Mouse (Mus musculus): ENCODE data around the gene Fbxo42. TPM values are rescaled to one million over a fixed set of nuclear protein-coding genes. Genes with fewer than 3 reads are reported as not detected.

The Fbxo42 gene
- polyA plus RNA-seq, 1 experiment from 2014 or later = 18.7 TPM

- 76% methylated on average over 3 of the region's 3 CpGs for WGBS
- Histone ChIP-seq H3K27me3 (replicated peaks) (no peaks in the 10 kb centered on the region), H3K4me2 (replicated peaks) (no peak overlapping the region), H3K9me3 (no peaks in the 10 kb centered on the region), H3K36me3 (no peaks in the 10 kb centered on the region), H3K4me3 (replicated peaks) (no peak overlapping the region), H3K27ac (no peak overlapping the region), H3K4me1 (replicated peaks) (peaks cover 24% of the 10 kb centered on the region), H3K9ac (no peak overlapping the region)
- no peak for ATAC-seq
Measured at GRCm38 (mm10) chr4:141236856-141237255, 89.1 kb downstream of the Fbxo42 start.

GRCm38 (mm10) chr4:141238492-141239387 lies 91.0 kb downstream of the Fbxo42 start:
- Histone ChIP-seq H3K4me2 (replicated peaks) (peak overlapping the region; percentile 86), H3K27ac (peak overlapping the region; percentile 72), H3K9me3 (no peaks in the 10 kb centered on the region), H3K36me3 (no peaks in the 10 kb centered on the region), H3K27me3 (replicated peaks) (no peaks in the 10 kb centered on the region), H3K4me3 (replicated peaks) (peak overlapping the region; percentile 35), H3K9ac (peak overlapping the region; percentile 48), H3K4me1 (replicated peaks) (peaks cover 41% of the 10 kb centered on the region)
- no peak for ATAC-seq
- WGBS = 7% methylated on average over 20 of the region's 20 CpGs

DNA sequence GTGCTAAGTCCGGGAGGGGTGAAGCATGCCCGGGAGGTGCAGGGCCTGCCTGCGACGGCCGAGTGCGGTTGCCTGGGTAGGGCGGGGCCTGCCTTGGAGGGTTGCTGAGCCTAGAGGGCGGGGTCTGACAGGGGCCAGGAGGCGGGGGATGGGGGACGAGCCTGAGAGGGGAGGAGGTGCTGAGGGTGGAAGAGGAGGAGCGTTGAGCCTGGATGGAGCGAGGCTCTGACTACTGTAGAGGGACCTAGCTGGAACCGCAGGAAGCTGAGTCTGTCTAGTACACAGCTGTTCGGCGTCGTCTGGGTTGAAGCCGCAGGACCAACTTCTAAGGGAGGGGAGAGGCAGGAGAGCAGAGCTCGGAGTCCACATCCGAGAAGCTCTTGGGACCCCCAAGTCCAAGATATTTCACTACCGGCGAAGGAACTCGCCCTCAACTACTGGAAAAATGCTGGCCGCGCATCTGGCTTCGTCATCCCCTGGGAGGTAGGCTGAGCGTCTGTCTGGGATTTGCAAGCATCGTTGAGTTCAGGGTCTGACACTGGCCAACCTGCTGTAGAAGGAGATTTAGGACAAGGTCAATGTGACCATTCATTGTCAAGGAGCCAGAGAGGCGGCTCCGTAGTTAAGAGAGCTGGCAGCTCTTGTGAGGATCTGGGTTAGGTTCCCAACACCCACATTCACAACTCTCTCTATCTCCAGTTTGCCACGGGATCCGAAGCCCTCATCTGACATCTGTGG lies 91.8 kb downstream of the Fbxo42 start, which contains the start of gene Arhgef19:
Gene Arhgef19 (plus strand): TSS at position 112 of the 738 bp plus-strand sequence.
- Histone ChIP-seq H3K27me3 (replicated peaks) (no peaks in the 10 kb centered on the region), H3K36me3 (no peaks in the 10 kb centered on the region), H3K4me2 (replicated peaks) (peak within 1 kb of the TSS; percentile 86), H3K4me1 (replicated peaks) (peaks cover 47% of the 10 kb centered on the region), H3K4me3 (replicated peaks) (peak within 1 kb of the TSS; percentile 35), H3K9ac (peak within 1 kb of the TSS; percentile 48), H3K9me3 (no peaks in the 10 kb centered on the region), H3K27ac (peak within 1 kb of the TSS; percentile 77)
- peak; percentile 92 for ATAC-seq
- 1% methylated on average over 31 of the region's 31 CpGs for WGBS

DNA sequence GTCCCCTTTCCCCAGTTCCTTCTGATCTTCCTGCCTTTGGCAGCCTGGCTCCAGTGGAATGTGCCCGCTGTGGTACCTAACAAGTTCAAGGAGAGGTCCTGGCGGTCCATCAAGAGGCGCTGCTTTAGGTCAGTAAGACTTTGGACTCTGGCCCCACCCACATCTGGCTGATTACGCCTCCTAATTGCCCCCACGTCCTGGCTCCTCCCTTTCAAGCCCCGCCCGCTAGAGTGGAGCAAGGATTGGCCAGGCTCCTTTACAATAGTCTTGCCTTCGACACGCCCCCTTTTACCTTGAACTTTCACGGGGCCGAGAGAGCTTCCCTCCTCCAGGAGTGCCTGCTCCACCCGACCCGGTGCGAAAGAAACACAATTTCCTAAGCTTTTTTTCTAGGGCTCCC lies 92.9 kb downstream of the Fbxo42 start:
- no peaks in the 10 kb centered on the region for H3K9me3 ChIP-seq
- no peaks in the 10 kb centered on the region for H3K36me3 ChIP-seq
- peak overlapping the region; percentile 35 for H3K4me3 ChIP-seq (replicated peaks)
- 5% methylated on average over 14 of the region's 14 CpGs for WGBS
- H3K4me1 ChIP-seq (replicated peaks) = peaks cover 56% of the 10 kb centered on the region
- ATAC-seq = peak; percentile 72
- no peaks in the 10 kb centered on the region for H3K27me3 ChIP-seq (replicated peaks)
- H3K9ac ChIP-seq = no peak overlapping the region
- peak overlapping the region; percentile 82 for H3K27ac ChIP-seq
- H3K4me2 ChIP-seq (replicated peaks) = peak overlapping the region; percentile 86

DNA sequence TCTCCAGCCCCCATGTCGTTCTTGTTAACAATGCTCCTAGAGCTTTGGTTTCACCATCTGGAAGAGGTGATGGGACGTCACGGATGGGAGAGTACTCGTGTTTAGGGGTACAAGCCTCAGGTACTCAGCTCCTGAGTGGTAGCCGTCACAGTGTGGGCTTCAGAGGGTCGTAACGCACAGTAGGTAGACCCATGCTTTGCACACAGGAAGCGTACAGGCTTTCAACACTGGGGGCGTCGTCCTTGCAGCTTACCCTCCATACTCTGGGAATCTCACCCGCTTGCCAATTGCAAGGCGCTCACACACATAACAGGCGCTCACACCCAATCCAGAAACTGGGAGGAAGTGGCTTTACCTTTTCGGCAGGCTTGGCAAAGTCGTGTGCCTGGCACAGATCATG lies 94.1 kb downstream of the Fbxo42 start:
- H3K27ac ChIP-seq = peak overlapping the region; percentile 70
- H3K4me2 ChIP-seq (replicated peaks) = peak overlapping the region; percentile 46
- H3K4me3 ChIP-seq (replicated peaks) = peak overlapping the region; percentile 22; the same call in 1 of the 2 replicates
- WGBS = 31% methylated on average over 15 of the region's 15 CpGs
- peaks cover 9% of the 10 kb centered on the region for H3K27me3 ChIP-seq (replicated peaks)
- H3K9me3 ChIP-seq = no peaks in the 10 kb centered on the region
- H3K4me1 ChIP-seq (replicated peaks) = peaks cover 68% of the 10 kb centered on the region
- ATAC-seq = no peak
- no peak overlapping the region for H3K9ac ChIP-seq
- no peaks in the 10 kb centered on the region for H3K36me3 ChIP-seq

GRCm38 (mm10) chr4:141242651-141243241 lies 95.0 kb downstream of the Fbxo42 start:
- Histone ChIP-seq H3K36me3 (no peaks in the 10 kb centered on the region), H3K9ac (peak overlapping the region; percentile 5; the same call in 1 of the 2 replicates), H3K4me2 (replicated peaks) (peak overlapping the region; percentile 46), H3K4me3 (replicated peaks) (peak overlapping the region; percentile 22), H3K27me3 (replicated peaks) (peaks cover 16% of the 10 kb centered on the region), H3K4me1 (replicated peaks) (peaks cover 77% of the 10 kb centered on the region), H3K27ac (peak overlapping the region; percentile 70), H3K9me3 (no peaks in the 10 kb centered on the region)
- peak; percentile 32 for ATAC-seq
- 14% methylated on average over 11 of the region's 11 CpGs for WGBS

GRCm38 (mm10) chr4:141243636-141244035 lies 95.9 kb downstream of the Fbxo42 start:
- Histone ChIP-seq H3K36me3 (no peaks in the 10 kb centered on the region), H3K4me1 (replicated peaks) (peaks cover 80% of the 10 kb centered on the region), H3K4me3 (replicated peaks) (0 out of 2 replicates have a peak overlapping the region, but pooled peaks have one; percentile 22), H3K9me3 (no peaks in the 10 kb centered on the region), H3K27ac (no peak overlapping the region), H3K9ac (no peak overlapping the region), H3K27me3 (replicated peaks) (peaks cover 20% of the 10 kb centered on the region), H3K4me2 (replicated peaks) (peak overlapping the region; percentile 46)
- ATAC-seq = no peak
- WGBS = 41% methylated on average over 5 of the region's 5 CpGs

- Histone ChIP-seq H3K36me3 (no peaks in the 10 kb centered on the region), H3K9me3 (no peaks in the 10 kb centered on the region), H3K4me2 (replicated peaks) (peak overlapping the region; percentile 36), H3K27ac (peak overlapping the region; percentile 42; the same call in 1 of the 2 replicates), H3K4me1 (replicated peaks) (peaks cover 74% of the 10 kb centered on the region), H3K9ac (no peak overlapping the region), H3K4me3 (replicated peaks) (no peak overlapping the region), H3K27me3 (replicated peaks) (peaks cover 22% of the 10 kb centered on the region)
- ATAC-seq = no peak
- 56% methylated on average over 5 of the region's 5 CpGs for WGBS
Measured at GRCm38 (mm10) chr4:141244401-141244800, 96.7 kb downstream of the Fbxo42 start.

DNA sequence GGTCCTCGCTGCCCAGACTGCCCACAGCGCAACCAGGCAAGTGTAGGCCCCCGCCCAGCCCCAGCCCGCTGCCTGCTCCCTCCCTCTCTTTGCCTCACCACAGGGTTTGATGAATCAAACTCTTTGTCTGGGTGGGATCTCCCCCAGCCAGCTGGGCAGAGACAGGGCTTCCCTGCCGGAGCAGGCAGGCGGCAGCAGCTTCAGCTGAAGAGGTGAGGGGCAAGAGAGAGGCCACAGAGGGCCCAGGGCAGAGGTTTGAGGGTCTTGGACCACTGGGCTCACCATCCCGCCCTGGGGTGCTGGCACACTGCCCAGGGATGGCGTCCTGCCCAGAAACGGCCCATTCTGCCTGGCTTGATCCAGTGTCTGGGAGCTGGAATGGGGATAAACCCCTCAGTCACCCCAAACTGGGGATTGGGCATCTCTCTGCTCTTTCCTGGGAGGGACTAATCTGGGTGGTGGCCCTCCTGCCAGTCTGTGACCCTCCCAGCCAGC lies 97.3 kb downstream of the Fbxo42 start:
- Histone ChIP-seq H3K4me1 (replicated peaks) (peaks cover 74% of the 10 kb centered on the region), H3K4me2 (replicated peaks) (peak overlapping the region; percentile 36), H3K36me3 (no peaks in the 10 kb centered on the region), H3K9ac (0 out of 2 replicates have a peak overlapping the region, but pooled peaks have one; percentile 28), H3K27me3 (replicated peaks) (peaks cover 22% of the 10 kb centered on the region), H3K4me3 (replicated peaks) (no peak overlapping the region), H3K9me3 (no peaks in the 10 kb centered on the region), H3K27ac (peak overlapping the region; percentile 42)
- 21% methylated on average over 9 of the region's 9 CpGs for WGBS
- ATAC-seq = no peak

- H3K4me2 ChIP-seq (replicated peaks) = peak overlapping the region; percentile 77
- 0 out of 2 replicates have a peak, but pooled peaks cover 4% of the 10 kb centered on the region for H3K36me3 ChIP-seq
- H3K27me3 ChIP-seq (replicated peaks) = peaks cover 22% of the 10 kb centered on the region
- H3K27ac ChIP-seq = 0 out of 2 replicates have a peak overlapping the region, but pooled peaks have one; percentile 4
- H3K4me1 ChIP-seq (replicated peaks) = peaks cover 64% of the 10 kb centered on the region
- no peak for ATAC-seq
- H3K9me3 ChIP-seq = no peaks in the 10 kb centered on the region
- no peak overlapping the region for H3K4me3 ChIP-seq (replicated peaks)
- H3K9ac ChIP-seq = 0 out of 2 replicates have a peak overlapping the region, but pooled peaks have one; percentile 6
- WGBS = 37% methylated on average over 24 of the region's 24 CpGs
Measured at GRCm38 (mm10) chr4:141246089-141246997, 98.6 kb downstream of the Fbxo42 start.

GRCm38 (mm10) chr4:141246998-141247350 lies 99.3 kb downstream of the Fbxo42 start:
- Histone ChIP-seq H3K9me3 (no peaks in the 10 kb centered on the region), H3K36me3 (0 out of 2 replicates have a peak, but pooled peaks cover 4% of the 10 kb centered on the region), H3K4me3 (replicated peaks) (peak overlapping the region; percentile 42; the same call in 1 of the 2 replicates), H3K4me1 (replicated peaks) (peaks cover 61% of the 10 kb centered on the region), H3K4me2 (replicated peaks) (peak overlapping the region; percentile 77), H3K9ac (no peak overlapping the region), H3K27me3 (replicated peaks) (peaks cover 22% of the 10 kb centered on the region), H3K27ac (no peak overlapping the region)
- 13% methylated on average over 17 of the region's 17 CpGs for WGBS
- no peak for ATAC-seq
